Mouse (Mus musculus) limb, embryonic 13.5 days (tissue): Measurements from ENCODE around the gene Pygl. TPM values are rescaled to one million over a fixed set of nuclear protein-coding genes. Genes with fewer than 3 reads are reported as not detected.

Experiments used
- ATAC-seq: fragments of 200-750 bp; cut with Nextera tagmentation; 2 replicates; pipeline ENCODE4 v1.8.0; 2017; ENCODE audit warnings: low read depth, moderate number of reproducible peaks, moderate TSS enrichment; ENCODE audit not compliant: low FRiP score
- H3K27ac ChIP-seq: fragments of 300-500 bp; sonication (generic); 2 replicates; pipeline ENCODE4 v1.5.1; 2015; ENCODE audit warnings: inconsistent platforms, mild to moderate bottlenecking, moderate library complexity
- H3K27me3 ChIP-seq: fragments of 300-500 bp; sonication (generic); 2 replicates; pipeline ENCODE4 v1.6.1; 2015; ENCODE audit warnings: mild to moderate bottlenecking, inconsistent platforms
- H3K36me3 ChIP-seq: fragments of 300-500 bp; sonication (generic); 2 replicates; pipeline ENCODE4 v1.6.1; 2015; ENCODE audit warnings: inconsistent platforms, mild to moderate bottlenecking, moderate library complexity
- H3K4me1 ChIP-seq: fragments of 300-500 bp; sonication (generic); 2 replicates; pipeline ENCODE4 v1.6.1; 2015; ENCODE audit warnings: inconsistent platforms
- H3K4me2 ChIP-seq: fragments of 300-500 bp; sonication (generic); replicated peaks from 2 replicates; pipeline ENCODE4 v1.6.1; 2015; ENCODE audit warnings: inconsistent platforms, mild to moderate bottlenecking, moderate library complexity
- H3K4me3 ChIP-seq: fragments of 300-500 bp; sonication (generic); 2 replicates; pipeline ENCODE4 v1.5.1; 2015; ENCODE audit warnings: moderate library complexity, mild to moderate bottlenecking, inconsistent platforms
- H3K9ac ChIP-seq: fragments of 300-500 bp; sonication (generic); 2 replicates; pipeline ENCODE4 v1.6.1; 2015; ENCODE audit warnings: mild to moderate bottlenecking, inconsistent platforms
- H3K9me3 ChIP-seq: fragments of 300-500 bp; sonication (generic); 2 replicates; pipeline ENCODE4 v1.6.1; 2016; ENCODE audit warnings: inconsistent platforms
- WGBS: fragments of 180-500 bp; shearing (Covaris S2); methylation state at CpG from one replicate; pipeline ENCODE4 v1.1.7; 2015; 5-methylcytosine and 5-hydroxymethylcytosine counted together
- polyA plus RNA-seq: library from polyadenylated mRNA; unstranded; fragments of >200 nt; fragmentation: Nextera tagmentation; extraction: Ambion mirVana; gene quantifications from 2 replicates; pipeline ENCODE4 v1.2.1, GENCODE M21; 2015

The Pygl gene
- polyA plus RNA-seq, 1 experiment from 2014 or later: 12.6 TPM

GRCm38 (mm10) chr12:70247683-70248474 lies 16.6 kb upstream of the Pygl start:
- H3K9ac ChIP-seq: no peak overlapping the region
- 59% methylated on average over 15 of the region's 15 CpGs for WGBS
- no peak overlapping the region for H3K27ac ChIP-seq
- no peaks in the 10 kb centered on the region for H3K36me3 ChIP-seq
- no peaks in the 10 kb centered on the region; the same call in 1 of the 2 replicates for H3K27me3 ChIP-seq
- no peak overlapping the region for H3K4me3 ChIP-seq
- H3K4me1 ChIP-seq: no peaks in the 10 kb centered on the region
- no peak overlapping the region for H3K4me2 ChIP-seq
- no peak for ATAC-seq
- H3K9me3 ChIP-seq: no peaks in the 10 kb centered on the region

- WGBS: 79% methylated on average over 7 of the region's 7 CpGs
- no peak for ATAC-seq
- no peaks in the 10 kb centered on the region for H3K9me3 ChIP-seq
- no peak overlapping the region for H3K4me3 ChIP-seq
- no peak overlapping the region for H3K4me2 ChIP-seq
- H3K9ac ChIP-seq: no peak overlapping the region
- H3K4me1 ChIP-seq: no peaks in the 10 kb centered on the region
- H3K27me3 ChIP-seq: no peaks in the 10 kb centered on the region
- no peaks in the 10 kb centered on the region for H3K36me3 ChIP-seq
- no peak overlapping the region for H3K27ac ChIP-seq
These were observed 11.3 kb upstream of the Pygl start for GRCm38 (mm10) chr12:70242550-70242949.

- Histone ChIP-seq H3K27me3 (no peaks in the 10 kb centered on the region), H3K4me3 (no peak overlapping the region), H3K4me2 (no peak overlapping the region), H3K4me1 (peaks cover 4% of the 10 kb centered on the region), H3K36me3 (no peaks in the 10 kb centered on the region), H3K9me3 (no peaks in the 10 kb centered on the region), H3K9ac (no peak overlapping the region), H3K27ac (no peak overlapping the region)
- 85% methylated on average over 5 of the region's 5 CpGs for WGBS
- no peak for ATAC-seq
These were observed 8.5 kb upstream of the Pygl start for GRCm38 (mm10) chr12:70239741-70240140.

- no peak overlapping the region for H3K9ac ChIP-seq
- H3K27ac ChIP-seq: no peak overlapping the region
- no peaks in the 10 kb centered on the region for H3K36me3 ChIP-seq
- no peaks in the 10 kb centered on the region for H3K9me3 ChIP-seq
- H3K4me2 ChIP-seq: no peak overlapping the region
- no peak overlapping the region for H3K4me3 ChIP-seq
- 37% methylated on average over 8 of the region's 8 CpGs for WGBS
- H3K4me1 ChIP-seq: peaks cover 5% of the 10 kb centered on the region
- no peaks in the 10 kb centered on the region for H3K27me3 ChIP-seq
- no peak for ATAC-seq
These were observed 7.3 kb upstream of the Pygl start for GRCm38 (mm10) chr12:70238604-70239003.

GRCm38 (mm10) chr12:70234938-70235484 lies 3.7 kb upstream of the Pygl start:
- Histone ChIP-seq H3K4me3 (peak overlapping the region; percentile 33), H3K27me3 (no peaks in the 10 kb centered on the region), H3K9me3 (no peaks in the 10 kb centered on the region), H3K4me1 (peaks cover 5% of the 10 kb centered on the region), H3K9ac (peak overlapping the region; percentile 14; the same call in 1 of the 2 replicates), H3K36me3 (no peaks in the 10 kb centered on the region), H3K4me2 (peak overlapping the region; percentile 66), H3K27ac (no peak overlapping the region)
- WGBS: 3% methylated on average over 13 of the region's 13 CpGs
- peak; percentile 82 for ATAC-seq

- no peak overlapping the region for H3K4me2 ChIP-seq
These were observed 3.1 kb upstream of the Pygl start for GRCm38 (mm10) chr12:70234411-70234810.

GRCm38 (mm10) chr12:70233637-70234315 lies 2.5 kb upstream of the Pygl start:
- no peaks in the 10 kb centered on the region for H3K36me3 ChIP-seq
- 87% methylated on average over 6 of the region's 6 CpGs for WGBS
- H3K9ac ChIP-seq: no peak overlapping the region
- peaks cover 5% of the 10 kb centered on the region for H3K4me1 ChIP-seq
- no peak overlapping the region for H3K4me3 ChIP-seq
- H3K4me2 ChIP-seq: no peak overlapping the region
- no peak for ATAC-seq
- H3K27me3 ChIP-seq: no peaks in the 10 kb centered on the region
- no peaks in the 10 kb centered on the region for H3K9me3 ChIP-seq
- no peak overlapping the region for H3K27ac ChIP-seq

More at GRCm38 (mm10) chr12:70234411-70234810, 3.1 kb upstream of the Pygl start:
- WGBS: 25% methylated on average over 6 of the region's 6 CpGs
- H3K4me3 ChIP-seq: no peak overlapping the region
- H3K9me3 ChIP-seq: no peaks in the 10 kb centered on the region
- no peaks in the 10 kb centered on the region for H3K27me3 ChIP-seq
- H3K27ac ChIP-seq: no peak overlapping the region
- H3K9ac ChIP-seq: no peak overlapping the region
- peak; percentile 73; the same call in 1 of the 2 replicates for ATAC-seq
- peaks cover 5% of the 10 kb centered on the region for H3K4me1 ChIP-seq
- H3K36me3 ChIP-seq: no peaks in the 10 kb centered on the region

- no peak for ATAC-seq
- H3K27ac ChIP-seq: no peak overlapping the region
- no peaks in the 10 kb centered on the region for H3K9me3 ChIP-seq
- 44% methylated on average over 5 of the region's 5 CpGs for WGBS
- H3K27me3 ChIP-seq: no peaks in the 10 kb centered on the region
- H3K9ac ChIP-seq: no peak overlapping the region
- peaks cover 6% of the 10 kb centered on the region for H3K4me1 ChIP-seq
- H3K4me3 ChIP-seq: no peak overlapping the region
- H3K4me2 ChIP-seq: no peak overlapping the region
- no peaks in the 10 kb centered on the region for H3K36me3 ChIP-seq
These were observed 794 bp upstream of the Pygl start for GRCm38 (mm10) chr12:70232020-70232544.

GRCm38 (mm10) chr12:70228155-70228554 lies 3.1 kb downstream of the Pygl start:
- H3K4me2 ChIP-seq: peak overlapping the region; percentile 90
- H3K9me3 ChIP-seq: no peaks in the 10 kb centered on the region
- no peak for ATAC-seq
- H3K27ac ChIP-seq: no peak overlapping the region
- H3K36me3 ChIP-seq: no peaks in the 10 kb centered on the region
- no peak overlapping the region for H3K9ac ChIP-seq
- H3K4me3 ChIP-seq: peak overlapping the region; percentile 52; the same call in 1 of the 2 replicates
- 68% methylated on average over 11 of the region's 11 CpGs for WGBS
- H3K27me3 ChIP-seq: peaks cover 7% of the 10 kb centered on the region; the same call in 1 of the 2 replicates
- peaks cover 9% of the 10 kb centered on the region for H3K4me1 ChIP-seq

GRCm38 (mm10) chr12:70227121-70227932 lies 4.0 kb downstream of the Pygl start:
- peak; percentile 78 for ATAC-seq
- Histone ChIP-seq H3K4me1 (peaks cover 9% of the 10 kb centered on the region), H3K4me2 (peak overlapping the region; percentile 90), H3K4me3 (peak overlapping the region; percentile 52), H3K27ac (no peak overlapping the region), H3K27me3 (peaks cover 7% of the 10 kb centered on the region; the same call in 1 of the 2 replicates), H3K9ac (peak overlapping the region; percentile 70), H3K9me3 (no peaks in the 10 kb centered on the region), H3K36me3 (no peaks in the 10 kb centered on the region)
- under 1% methylated on average over 51 of the region's 52 CpGs for WGBS

GRCm38 (mm10) chr12:70226655-70227054 lies 4.6 kb downstream of the Pygl start:
- 38% methylated on average over 5 of the region's 5 CpGs for WGBS
- ATAC-seq: peak; percentile 16; the same call in 1 of the 2 replicates
- Histone ChIP-seq H3K27me3 (peaks cover 7% of the 10 kb centered on the region; the same call in 1 of the 2 replicates), H3K4me1 (peaks cover 9% of the 10 kb centered on the region), H3K9me3 (no peaks in the 10 kb centered on the region), H3K9ac (peak overlapping the region; percentile 70), H3K36me3 (no peaks in the 10 kb centered on the region), H3K27ac (no peak overlapping the region), H3K4me2 (peak overlapping the region; percentile 90), H3K4me3 (peak overlapping the region; percentile 52)
